Mouse (Mus musculus): ENCODE measurements around the gene Llph.

DNA sequence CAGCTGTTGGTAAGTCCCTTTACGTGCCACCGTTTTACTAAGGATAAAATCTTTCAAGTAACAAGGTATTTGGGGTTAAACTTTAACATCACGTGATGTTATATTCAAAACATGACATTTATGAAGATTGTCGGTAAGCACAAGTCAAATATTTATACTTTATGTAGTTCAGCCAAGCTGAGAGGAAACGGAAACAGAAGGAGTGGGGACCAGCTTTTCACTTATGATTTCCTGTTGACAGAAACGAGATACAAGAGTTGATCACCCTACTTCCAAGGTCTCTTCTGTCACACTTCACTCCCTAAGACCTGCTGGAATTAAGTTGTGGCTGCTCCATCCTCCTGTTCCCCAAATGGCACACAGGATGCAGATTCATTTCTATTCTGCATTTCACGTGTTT is 6.1 kb upstream of the Llph start:
- no peak for TF ChIP-seq CTCF (conservative IDR thresholded peaks at IDR 0.05; ENCODE audit: low read length)
- no peak for TF ChIP-seq NANOG (IDR thresholded peaks at IDR 0.05; ENCODE audit: borderline replicate concordance, low read length)

Measured in E14TG2a.4 (cell line).